Mouse (Mus musculus): ENCODE data around the gene Mlh3.
"Not testable (repeated sequence)": the region's sequence is repeated elsewhere in the genome, so short reads cannot be mapped to it uniquely, and the experiment has no call there.

Gene Mlh3

DNA sequence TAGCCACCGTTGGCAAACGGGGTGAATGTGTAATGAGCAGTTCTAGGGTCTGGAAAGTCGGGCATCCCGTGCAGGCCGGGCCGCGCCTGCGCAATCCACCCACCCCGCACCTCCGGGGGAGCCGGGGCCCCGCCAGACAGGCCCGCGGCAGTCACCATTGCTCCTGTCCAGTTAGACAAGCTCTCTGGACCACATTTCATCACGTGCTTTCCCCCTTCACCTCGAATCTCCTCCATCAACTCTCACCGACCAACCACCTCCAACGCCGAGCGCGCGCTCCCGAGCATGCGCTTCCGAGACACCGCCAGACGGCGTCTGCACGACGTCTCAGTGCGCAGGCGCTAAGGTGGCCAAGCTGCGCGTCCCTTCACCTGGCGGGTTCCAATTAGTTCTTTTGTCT is at the start of gene Mlh3:
Gene Mlh3 (minus strand): TSS at position 281 of the 400 bp plus-strand sequence.
- DNase-seq = peak; percentile 85

DNA sequence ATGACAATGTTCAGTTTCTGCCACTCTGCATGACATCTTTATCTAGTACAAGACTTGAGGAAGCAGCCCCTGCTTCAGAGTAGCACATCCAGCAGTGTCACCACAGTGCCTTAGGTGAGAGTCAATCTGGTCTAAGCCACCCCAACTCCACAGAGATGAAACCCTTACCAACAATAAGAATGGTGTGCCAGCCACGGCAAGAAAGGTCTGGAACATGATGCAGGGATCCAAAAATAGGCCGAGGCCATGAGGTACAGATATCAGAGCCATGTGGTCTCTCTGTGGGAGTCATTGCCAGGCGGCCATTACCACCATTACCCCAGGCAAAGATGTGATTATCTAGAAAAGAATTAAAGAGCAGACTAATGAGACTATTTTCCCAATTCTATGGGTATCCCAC is 38.3 kb upstream of the Mlh3 start:
- no peak for DNase-seq

DNA sequence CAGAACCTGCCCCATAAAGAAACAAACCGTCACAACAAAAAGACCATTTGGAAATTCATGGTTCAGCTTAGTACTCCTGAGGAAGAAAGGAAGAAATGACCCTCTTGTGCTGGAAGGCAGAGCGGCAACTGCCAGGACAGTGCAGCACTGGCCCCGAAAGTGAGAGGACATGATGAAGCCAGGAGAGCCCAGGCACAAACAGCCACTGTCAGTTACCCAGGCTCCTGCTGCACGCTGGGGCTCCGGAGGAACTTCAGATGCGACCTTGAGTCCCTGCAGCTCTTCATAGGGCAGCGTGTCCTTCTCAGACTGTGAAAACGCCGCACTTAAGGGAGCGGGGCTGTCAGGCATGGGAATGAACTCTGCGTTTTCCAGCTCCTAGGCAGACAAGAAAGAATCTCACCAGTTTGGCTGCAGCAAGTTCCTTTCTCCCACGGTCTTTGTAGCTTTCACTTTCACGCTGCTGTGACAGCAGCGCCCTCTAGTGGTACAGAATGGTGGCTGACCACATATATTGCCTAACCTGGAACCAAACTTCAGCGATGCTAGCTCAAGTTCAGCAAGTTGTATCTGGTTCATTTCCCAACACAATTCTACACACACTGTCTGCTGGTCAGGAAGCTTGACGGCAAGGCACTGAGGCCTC is 35.0 kb upstream of the Mlh3 start:
- peak; percentile 83 for DNase-seq

DNA sequence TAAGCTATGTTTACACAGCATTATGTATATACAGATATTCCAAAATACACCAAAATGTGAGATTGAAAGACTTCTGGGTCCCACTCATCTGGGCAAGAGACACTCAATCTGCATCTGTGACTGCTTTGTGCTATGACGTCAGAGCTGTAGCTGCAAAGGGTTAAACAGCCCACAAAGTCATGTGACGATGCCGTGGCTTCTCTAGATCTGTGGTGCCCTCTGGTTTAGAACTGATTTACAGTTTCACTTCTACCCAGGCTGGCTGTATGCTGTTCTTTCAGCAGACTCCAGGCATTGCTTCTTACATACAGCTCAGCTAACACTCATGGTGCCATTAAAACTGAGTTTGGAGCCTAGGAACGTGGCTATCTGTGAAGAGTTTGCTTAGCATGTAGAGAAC is 34.3 kb upstream of the Mlh3 start:
- DNase-seq = no peak

DNA sequence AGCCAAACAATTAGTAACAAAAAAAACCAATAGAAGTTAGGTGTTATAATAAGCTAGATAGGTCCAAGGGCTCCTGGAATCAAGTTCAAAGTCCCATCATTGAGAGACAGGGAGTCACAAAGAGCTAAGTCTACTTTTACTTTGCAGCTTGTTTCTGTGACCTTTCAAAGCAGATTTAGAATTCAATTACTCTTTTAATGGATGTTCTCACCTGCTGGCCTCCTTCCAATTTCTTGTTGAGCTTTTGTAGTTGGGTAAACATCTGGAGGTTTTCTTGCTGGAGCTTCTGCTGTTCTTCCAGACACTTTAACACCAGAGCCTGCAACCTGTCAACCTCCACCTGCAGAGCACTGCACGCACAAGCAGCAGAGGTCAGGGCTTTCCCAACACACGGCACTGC is 32.9 kb upstream of the Mlh3 start:
- DNase-seq = no peak

DNA sequence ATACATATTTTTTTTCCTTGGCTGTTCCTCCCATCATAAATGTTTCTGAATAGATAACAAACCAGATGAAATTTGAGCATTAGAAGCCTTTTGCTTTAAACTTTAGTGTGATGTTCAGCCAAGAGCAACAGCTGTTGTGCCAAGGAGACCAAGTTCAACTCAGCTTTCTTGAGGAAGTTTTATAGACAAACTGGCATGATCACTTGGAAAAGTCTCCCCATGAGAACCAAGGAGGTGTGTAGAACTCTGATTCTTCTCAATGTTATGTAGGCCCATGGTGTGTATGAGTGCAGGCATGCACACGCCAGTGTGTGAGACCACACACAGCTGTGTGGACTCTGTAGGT is 28.4 kb upstream of the Mlh3 start:
- no peak for DNase-seq

DNA sequence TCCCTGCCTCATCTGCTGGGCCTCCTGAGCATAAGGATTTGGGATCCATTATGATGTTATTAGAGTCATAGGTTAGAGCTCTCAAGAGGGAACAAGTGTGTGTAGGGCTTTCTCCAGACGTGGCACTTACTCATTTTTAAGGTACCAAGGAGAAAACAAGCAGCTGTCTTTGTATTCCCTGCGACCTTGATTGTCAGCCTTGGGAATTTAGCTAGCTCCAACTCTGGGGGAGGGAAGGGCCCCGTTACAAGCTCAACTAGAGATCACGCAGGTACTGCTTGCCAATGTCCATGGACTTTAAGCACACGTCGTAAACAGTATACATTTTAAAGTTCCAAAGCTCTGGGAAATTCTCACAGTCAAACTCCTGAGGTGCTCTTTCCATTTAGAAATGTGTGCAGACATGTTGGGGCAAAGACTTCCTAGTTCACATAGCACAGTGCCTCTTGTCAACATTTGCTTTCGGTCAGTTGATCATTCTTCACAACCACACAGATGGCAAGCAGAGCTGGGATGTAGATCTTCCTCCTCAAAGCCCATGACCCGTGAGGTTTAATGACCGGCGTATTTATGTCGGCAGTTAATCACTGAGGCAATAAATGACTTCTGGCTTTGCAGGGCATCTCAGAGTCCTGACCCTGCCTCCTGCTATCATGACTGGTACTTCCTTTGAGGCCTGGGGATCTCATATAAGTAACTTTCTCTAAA is 27.9 kb upstream of the Mlh3 start:
- DNase-seq = no peak

DNA sequence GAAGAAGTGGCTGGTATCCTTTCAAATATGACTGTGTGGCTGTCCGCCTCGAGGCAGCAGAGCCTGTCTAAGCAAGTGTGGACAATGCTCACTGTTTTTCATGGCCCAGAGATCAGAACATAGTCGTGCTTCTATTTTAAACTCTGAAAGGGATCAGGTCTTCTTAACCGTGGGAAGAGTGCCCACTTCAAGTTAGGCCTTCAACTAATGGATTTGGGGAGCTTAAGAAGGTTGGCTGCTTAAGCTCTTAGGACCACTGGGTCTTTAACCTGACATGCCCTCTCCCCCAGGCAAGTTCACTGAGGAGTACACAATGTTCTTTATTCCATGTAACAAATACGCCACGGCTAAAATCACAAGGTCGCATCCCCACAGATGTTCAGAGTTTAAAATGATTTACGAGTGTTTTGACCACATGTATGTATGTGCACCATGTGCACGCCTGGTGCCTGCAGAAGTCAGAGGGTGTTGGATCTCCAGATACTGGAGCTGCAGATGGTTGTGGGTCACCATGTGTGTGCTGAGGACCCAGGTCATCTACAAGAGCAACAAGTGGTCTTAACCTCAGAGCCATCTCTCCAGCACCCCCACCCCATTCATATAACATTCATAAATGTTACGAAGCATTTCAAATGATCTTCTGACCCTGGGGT is 27.1 kb upstream of the Mlh3 start:
- DNase-seq = no peak

DNA sequence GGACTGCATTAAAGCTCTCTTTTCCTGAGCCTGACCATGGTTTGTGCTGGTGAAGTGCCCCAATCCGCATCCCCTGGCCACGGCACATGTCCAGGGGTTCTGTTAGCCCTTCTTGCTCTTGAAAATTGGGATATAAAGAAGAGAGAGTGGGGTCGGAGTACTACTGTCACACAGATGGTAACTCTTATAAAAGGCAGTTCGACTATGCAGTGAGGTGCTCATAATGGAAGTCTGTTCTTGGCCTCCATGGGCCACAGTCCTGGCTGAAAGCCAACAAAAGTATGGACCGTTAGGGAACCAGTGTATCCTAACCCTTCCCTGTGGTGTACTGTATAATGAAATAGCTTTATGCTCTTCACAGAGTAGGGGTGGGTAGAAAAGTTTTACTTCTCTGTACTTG is 26.5 kb upstream of the Mlh3 start:
- no peak for DNase-seq

DNA sequence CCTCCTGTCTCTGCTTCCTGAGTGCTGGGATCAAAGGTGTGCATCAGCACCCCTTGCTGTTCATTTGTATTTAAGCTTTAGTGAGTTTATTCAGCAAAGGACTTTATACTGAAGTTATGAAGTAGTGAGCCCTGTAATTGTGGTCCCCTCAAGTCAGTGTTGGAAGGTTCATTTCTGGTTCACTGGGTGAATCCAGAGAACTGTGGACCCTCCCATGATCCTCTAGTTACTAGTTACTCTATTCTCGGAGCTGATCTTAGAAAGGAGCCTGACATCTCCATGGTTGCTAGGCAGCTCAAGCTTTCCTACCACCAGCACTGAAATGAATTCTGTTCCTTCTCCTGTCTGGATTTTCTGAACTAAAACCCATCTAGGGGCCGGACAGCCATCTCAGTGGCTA is 25.1 kb upstream of the Mlh3 start:
- no peak for DNase-seq

DNA sequence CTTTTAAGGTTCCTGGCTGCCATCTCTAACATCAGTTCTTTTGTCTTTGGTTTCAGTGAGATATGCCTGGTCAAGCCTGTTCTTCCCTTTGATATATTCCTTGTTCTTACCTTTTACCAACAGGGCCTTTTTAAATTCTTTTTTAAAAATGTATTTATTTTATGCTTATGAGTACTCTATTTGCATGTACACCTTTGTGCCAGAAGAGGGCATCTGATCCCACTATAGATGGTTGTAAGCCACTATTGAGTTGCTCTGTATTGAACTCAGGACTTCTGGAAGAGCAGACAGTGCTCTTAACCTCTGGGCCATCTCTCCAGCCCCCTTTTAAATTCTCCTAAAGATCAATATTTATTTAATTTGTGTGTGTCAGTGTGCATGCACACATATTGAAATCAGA is 22.5 kb upstream of the Mlh3 start:
- DNase-seq = no peak

DNA sequence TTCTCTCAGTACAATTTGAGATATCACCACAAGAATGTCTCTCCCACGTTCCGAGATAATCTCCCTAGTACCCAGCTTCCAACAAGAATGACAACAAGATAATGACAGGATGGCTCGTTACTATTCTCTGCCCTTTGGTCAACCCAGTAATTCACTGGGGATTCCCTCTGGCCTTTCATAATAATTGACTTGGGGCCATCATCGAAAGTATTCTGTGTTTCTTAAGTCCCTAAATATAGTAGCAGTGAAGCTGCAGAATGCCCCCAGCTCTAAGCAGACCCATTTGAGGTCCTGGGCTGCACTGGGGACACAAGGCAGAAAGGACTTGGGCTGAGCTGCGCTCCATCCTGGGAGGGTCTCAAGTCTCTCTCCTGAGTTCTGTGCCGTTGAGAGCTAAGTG is 21.9 kb upstream of the Mlh3 start:
- no peak for DNase-seq

DNA sequence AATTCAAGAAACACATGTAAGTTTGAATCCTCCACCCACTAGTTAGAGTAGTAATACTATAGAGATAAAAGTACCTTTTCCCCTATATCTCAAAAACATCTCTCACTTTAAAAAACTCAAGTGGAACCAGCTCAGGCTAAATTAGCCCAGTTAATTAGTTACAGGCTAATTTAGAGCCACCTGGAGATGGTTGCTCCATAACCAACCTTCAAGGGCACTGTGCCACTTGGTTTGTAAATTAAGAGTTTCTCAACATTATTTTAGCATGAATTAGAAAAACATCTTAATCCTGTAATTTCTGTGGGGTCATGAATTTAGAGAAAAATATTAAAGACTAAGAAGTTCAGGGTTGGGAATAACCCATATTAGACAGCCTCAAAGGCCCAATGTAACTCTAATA is 21.1 kb upstream of the Mlh3 start:
- no peak for DNase-seq

DNA sequence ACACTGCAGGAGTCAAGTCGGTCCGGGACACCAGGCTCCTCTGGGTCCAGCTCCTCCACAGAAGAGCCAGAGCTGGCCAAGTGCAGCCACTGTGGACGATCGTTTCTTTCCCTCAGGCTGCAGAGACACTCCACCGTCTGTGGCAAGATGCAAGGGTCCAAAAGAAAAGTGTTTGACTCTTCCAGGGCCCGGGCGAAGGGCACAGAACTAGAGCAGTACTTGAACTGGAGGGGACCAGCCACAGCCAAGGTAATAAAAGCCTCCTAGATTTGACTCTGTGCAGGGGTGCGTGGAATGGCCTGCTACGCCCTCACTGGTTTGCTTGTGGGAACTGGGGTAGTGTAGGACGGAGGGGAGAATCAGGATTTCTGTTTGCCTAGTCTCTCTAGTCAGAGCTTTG is 20.2 kb upstream of the Mlh3 start:
- no peak for DNase-seq

DNA sequence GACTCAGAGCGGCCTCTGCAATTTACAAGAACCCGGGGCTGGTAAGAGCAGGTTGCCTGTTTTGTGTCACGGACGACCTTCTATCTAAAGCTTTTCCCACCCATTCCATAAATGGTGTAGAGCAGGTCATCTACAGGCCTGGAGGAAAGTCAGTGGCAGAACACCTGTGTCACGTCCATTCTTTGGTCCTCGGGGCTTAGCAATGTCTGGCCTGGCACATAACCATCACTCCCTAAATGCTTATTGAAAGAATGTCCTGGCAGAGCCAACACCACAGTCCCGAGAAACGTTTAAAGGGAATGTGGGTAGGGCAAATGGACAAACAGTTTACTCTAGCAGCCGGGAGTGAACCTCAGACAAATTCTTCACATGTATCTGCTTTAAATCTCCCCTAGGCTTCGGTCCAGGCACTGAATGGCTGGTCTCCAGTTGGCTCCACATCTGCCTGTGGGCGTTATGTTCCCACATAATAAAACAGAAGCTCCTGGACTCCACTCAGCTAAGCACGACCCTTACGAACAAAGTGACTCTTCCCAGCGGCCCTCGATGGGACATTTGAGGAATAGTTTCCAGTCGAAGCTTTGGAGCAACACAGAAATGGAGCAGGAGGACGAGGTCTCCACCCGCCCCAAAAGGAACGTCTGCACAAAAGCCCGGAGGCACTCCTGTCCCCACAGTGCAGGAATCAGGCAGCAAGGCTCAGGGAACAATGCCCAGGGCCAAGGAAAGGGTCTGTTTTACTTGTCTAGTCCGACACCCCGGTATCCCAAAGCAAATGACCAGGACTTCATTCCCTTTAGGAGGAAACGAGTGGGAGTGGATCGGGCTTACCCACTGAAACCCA is 19.0 kb upstream of the Mlh3 start:
- no peak for DNase-seq

DNA sequence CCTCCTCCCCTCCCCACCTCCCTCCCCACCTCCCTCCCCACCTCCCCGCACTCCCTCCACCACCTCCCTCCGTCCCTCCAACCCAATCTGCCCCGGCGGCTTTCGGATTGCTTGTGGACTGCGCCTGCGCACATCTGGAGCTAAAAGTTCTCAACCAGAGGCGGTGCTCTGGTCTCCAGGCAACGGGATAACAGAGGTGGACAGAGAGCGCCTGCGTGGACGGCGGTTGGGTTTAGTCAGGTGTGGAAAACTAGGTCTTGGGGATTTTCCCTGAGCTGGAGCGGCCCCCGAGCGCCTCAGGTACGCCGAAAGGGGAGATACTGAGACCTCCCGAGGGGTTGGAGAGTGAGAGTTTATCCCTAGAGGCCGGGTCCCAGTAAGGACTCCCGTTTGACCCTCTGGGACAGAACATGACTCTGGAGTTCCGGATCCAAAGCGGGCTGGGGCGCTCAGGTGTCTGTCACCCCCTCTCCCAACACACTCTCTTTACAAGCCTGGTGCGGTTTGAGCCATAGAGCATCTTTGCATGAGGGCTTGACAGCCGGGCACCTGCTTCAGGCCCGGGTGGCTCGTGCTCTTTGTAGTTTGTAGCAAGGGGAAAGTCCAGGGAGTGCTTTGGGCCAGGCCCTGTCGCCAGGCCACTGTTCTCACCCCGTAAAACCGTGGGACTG is 18.2 kb upstream of the Mlh3 start, which contains the start of gene Zc2hc1c:
Gene Zc2hc1c (plus strand): TSS at position 106 of the 671 bp plus-strand sequence.
- DNase-seq = peak; percentile 78

DNA sequence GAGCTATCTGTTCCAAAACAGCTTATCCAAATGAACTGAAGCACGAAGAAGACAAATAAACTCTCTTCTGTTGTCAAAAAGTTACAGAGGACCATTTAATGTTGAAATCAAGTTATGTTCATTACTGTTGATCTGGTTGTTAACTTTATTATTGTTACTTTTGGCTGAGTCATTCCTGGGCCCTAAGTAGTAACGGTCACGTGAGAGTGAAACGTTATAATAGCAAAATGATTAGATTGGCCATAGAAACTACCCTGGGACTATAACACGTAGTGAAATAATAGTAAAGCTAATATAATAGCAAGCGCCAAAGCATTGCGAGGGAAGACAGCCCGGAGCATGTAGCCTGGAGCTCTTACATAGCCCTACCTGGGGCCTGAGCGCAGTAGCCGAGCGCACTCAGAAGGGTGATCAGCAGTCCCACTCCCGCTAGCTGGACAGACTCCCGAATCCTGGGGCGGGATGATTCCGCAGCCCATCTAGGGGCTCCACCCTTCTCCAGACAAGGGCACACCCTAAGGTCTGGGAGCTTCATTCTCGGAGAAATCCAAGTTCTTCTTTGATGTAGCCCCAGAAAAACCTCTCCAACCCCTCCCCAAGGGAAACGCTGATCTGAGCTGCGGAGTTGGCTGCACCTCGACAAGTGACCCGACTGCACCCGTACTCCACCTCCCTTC is 17.5 kb upstream of the Mlh3 start, which contains the start of gene Acyp1:
Gene Acyp1 (minus strand): TSS at position 630 of the 677 bp plus-strand sequence.
- DNase-seq = no peak

DNA sequence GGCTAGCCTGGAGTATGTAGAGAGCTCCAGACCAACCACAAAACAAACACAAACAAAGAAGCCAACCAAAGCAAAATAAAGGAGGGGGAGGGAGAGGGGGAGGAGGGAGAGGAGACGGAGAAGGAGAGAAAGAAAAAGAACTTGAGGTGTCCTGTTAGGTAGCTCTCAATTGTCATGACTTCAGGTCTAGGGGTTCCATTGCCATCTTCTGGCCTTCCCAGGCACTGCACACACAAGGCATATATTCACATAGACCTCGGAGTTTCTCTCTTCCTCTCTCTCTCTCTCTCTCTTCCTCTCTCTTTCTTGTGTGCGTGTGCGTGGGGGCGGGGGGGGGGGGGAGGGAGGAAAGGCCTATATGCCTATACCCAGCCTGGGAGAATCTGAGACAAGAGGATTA is 16.5 kb upstream of the Mlh3 start:
- no peak for DNase-seq

DNA sequence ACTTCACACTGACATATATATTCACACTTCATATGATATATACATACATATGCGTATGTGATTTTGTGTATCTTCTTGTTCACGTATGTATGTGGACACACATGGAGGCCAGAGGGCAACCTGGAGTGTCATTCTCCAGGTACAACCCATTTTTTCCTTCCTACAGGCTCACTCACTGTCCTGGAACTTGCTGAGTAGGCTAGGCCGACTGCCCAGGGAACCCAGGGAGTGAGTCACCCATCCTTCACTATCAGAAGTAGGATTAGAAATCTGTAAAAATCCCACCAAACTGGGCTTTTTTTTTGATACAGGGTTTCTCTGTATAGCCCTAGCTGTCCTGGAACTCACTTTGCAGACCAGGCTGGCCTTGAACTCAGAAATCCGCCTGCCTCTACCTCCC is 14.6 kb upstream of the Mlh3 start:
- DNase-seq = no peak

DNA sequence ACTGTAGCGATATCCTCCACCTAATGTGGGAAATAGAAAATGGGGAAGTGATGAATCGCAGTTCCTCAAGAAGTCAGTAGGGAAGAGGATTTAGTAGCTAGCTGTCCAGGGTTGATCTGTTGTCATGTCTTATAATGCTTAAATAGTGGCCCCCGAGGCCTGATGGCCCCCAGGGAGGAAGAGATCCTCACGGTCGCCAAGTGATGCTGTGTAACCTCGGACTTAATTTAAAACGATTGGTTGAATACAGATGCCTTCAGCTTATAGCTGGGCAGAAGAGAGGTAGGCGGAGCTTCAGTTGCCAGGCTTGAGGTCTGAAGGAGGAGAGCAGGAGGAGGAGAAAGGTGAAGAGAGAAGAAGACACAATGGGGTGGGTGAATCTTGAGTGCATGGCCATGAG is 13.9 kb upstream of the Mlh3 start:
- DNase-seq = no peak

DNA sequence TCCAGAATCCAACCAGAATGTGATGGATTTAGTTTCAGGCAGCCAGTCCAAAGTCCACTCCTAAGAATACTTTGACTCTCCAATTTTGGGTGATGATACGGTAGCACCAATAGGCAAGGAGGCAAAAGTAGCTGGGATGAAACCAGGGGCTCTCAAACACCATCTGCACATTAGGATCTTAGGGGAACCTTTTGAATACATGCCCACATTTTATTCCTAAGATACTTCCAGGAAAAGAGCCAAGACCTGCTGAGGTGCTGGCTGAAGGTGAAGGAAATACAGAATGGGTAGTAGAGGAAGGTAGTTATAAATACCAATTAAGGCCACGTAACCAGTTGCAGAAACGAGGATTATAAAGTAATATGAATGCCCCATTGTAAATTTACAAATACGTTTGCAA is 11.4 kb upstream of the Mlh3 start:
- not testable (repeated sequence) for DNase-seq
